Mouse (Mus musculus) T-helper 17 cell (primary cell): ENCODE results near the gene Utrn.

Experiments used
- in situ Hi-C, 2 experiments: fragments of 300-600 bp; cut with MboI, MseI; formaldehyde crosslinking; loops; 1 replicate in 1 of 2; 2 replicates in 1 of 2; pipeline ENCODE4 v1.15.1; 2025; ENCODE audit warnings: high pct_unique_total_duplicates in 2 of 2

Gene Utrn

DNA sequence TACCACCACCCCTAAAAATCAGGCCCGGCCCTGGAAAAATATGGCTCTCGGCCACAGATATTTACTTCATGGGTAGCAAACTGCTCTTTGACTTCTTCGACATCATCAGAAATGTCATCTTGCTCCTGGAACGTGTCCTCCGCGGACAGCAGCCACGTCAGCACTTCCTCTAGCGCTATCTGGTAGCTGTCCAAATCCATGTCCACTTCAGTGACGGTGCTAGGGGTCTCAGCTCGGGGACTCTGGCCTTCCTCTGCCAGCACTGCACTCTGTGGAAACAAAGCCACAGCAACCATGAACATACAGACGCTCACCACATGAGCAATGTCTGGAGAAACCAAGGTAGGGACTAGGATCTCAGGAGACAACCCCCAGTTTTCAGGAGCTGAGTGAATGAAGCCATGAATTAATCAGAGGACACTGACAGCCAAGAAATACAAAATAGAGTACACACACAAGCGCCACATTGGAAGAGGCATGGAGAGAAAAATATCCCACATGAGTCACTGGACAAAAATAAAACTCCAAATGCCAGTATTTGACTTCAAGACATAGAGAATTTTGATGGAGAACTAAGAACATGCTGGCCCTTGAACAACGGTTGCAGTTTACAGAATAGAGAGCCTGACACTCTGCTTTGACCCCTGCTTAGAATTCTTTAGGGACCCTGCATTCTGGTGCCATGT, 129.7 kb downstream of the Utrn start:
- in situ Hi-C loops, result no loop called here

DNA sequence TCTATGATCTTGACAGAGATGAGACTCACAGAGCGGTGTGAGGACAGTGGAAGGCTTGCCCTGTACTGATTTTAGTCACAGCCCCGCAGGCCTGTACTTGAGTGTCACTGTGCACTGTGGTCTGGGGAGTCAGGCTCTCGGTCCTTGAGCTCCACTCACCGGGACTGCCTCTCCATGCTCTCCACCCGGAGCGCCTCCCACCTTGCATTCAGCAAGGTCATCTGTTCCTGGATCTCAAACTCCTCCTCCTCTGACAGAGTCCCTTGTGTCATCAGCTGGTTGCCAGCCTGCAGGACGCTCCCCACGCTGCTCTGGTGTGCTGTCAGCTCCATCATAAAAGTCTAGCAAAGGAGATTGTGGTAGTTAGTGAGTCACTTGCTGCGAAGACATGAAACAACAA, 131.2 kb downstream of the Utrn start:
- in situ Hi-C loops, result no loop called here

DNA sequence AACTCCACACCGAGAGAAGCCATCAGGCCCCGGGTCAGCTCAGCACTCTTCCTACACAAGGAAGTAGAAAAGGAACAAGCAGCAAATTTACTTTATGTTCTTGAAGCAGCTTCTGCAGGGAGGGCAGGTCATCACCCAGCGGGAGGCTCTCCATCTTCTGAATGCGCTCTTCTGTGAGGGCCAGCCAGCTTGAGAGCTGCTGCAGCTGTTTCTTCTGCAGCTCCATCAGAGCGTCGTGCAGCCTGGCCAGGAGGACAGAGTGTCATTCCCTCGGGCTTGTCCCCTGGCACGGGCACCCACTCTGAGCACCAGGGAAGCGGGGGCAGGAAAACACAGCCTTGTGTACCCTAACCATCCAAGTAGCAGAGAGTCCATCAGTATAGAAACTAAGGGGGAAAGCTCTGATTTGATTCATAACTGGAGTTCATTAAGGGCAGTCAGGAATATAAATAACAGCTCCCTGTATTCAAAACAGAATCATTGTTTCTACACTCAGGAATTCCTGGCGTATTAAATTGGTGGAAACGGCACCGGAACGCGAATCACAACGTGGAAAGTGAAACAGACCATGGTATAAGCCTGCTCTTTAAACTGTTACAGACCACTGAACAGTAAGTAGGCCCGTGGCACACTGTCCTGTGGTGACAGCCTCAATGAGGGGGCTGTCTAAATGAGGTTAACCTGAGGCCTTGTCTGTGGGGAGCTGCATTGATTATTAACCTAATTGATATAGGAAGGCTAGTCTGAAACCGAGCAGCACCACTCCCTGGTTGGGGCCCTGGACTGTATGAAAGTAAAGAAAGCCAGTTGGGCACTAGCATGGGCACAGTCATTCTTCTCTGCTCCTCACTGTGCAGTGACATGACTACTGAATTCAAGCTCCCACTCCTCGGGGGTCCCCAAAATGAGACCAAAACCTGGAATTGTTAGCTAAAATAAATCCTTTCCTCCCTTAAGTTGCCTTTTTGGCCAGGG, 132.0 kb downstream of the Utrn start:
- in situ Hi-C loops, result no loop called here

DNA sequence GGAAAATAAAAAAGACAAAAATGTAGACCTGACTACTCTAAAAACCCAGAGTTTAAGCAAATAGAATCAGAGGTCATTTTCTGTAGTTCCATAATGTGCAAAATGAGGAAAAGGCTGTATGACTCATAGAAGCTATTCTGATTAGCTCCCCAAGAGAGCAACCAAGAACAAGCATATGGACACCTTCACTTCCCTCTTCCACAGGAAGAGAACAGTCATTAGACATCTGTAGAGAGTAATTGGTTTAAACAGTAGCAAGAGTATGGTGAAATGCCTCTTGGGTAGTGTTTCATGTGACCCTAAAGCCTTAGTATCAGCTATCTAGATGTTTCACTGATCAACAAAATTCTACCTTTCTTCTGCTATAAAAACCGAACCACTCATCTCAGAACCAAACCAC, 133.5 kb downstream of the Utrn start:
- in situ Hi-C loops, result no loop called here

DNA sequence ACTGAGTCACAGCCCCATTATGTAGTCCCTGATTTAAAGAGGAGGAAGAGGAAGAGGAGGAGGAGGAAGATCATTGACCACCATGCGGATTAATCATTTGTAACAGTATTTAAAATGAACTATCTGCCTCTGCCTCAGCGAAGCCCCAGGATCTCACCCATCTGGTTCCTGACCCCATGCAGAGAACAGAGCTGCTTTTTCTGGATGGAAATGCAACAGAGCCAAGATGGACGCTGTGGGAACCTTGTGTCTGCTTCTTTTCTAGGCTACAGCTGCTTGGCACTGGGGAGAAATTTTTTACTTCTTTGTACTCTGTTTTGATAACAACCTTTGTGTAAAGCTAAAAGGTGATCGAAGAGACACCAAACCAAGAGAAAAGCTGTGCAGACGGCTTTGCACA, 137.7 kb downstream of the Utrn start:
- in situ Hi-C loops, result no loop called here

DNA sequence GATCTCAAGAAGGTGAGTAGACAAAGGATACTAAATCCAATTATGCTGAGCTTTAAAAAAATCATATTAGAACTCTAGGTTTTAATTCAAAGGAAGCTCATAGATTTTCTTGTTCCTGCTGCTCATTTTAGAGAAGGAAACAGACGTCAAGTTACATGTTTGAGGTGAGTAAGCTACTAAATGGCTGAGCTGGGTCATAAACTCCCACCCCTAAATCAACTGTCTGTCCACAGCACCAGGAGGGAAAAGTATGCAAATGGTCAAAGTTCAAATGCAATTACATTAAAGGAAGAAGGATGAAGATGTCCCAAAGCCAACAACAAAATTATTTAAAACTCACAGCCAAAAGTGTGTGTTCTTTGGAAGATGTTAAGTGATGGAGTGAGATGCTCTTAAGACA, 139.5 kb downstream of the Utrn start:
- in situ Hi-C loops, result no loop called here

DNA sequence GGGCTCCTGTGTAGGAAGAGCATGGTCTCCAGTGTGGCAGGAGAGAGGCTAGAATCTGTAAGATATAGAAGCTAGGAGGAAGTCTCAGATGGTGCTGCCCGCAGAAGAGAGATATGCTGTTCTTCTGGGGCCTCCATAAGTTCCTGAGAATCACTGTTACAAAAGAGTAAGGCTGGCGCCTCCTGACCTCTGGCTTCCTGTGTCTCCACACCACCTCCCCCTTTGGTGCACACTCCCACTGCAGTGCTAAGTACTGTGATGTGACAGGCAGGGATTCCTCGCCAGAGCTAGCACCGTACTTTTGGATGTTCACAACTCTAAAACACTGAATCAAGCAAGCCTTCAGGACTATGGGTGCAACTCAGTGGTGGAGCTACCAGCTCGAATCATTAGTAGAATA, 140.1 kb downstream of the Utrn start:
- in situ Hi-C loops, result no loop called here

DNA sequence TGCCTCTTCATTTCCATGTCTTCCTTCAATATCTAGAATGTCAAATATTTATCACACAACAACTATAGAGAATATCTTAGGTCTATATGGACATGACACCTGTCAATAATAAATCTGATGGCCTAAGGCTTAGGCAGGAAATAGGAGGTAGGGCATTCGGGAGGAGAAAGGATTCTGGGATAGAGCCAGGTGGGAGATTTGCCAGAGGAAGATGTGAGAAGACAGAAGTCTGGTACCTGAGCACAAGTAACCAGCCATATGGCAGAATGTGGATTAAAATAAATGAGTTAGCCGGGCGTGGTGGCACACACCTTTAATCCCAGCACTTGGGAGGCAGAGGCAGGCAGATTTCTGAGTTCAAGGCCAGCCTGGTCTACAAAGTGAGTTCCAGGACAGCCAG, 141.3 kb downstream of the Utrn start:
- in situ Hi-C loops, result no loop called here

DNA sequence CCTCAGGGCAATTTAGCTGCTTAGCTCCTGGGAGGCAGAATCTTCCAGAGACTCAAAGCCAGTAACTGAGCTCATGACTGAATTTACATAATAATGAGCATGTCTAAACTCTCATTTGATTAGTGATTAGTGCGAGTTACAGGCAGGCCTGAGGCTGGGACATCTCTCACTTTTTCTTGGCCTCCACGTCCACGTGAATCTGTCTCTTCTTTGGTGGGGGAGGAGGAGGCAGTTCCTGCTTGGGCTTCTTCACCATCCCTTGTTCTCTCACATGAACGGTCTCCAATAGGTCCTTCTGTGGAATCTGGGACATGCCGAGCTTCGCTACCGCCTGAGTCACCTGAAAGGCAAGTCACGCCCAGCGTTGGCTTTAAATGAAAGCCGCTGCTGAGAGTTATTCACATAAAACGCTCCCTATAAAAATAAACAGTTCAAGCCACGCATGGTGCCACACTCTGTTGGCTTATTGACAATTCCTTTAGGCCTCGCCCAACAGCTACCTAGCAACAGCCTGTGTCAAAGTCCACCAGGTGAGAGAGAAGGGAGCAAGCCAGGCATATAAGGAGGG, 143.0 kb downstream of the Utrn start:
- in situ Hi-C loops, result no loop called here

DNA sequence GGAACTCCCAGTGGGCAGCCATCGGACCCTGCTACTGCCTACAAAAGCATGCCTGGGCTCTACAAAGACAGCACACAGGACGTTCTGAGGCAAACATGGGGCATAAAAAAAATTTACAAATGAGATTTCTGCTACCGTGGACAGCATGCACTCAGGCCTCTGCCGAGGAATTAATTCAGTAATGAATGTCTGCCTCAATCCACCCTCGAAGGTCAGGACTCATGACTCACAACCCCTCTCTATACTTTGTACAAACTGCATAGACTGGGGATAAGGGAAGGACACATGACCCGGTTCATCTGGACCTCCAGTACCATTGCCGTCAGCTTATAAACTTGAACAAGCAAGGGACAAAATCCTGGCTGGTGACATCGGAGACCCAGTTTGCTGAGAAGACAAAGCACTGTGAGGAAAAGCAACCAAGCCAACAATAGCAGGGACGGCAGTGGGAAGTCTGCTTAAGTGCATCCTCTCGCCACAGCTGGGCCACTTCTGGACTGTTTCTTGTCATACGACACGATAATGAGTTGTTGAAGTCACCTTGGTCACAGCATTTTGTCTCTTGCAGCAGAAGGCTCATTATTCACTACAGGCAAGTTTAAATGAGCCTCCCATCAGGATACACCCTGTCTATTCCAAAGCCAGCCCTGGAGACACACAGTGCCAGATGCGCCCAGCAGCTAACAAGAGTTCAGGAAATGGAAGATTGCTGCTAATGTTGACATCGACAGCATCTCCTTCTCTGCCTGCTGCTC, 144.7 kb downstream of the Utrn start:
- in situ Hi-C loops, result no loop called here

DNA sequence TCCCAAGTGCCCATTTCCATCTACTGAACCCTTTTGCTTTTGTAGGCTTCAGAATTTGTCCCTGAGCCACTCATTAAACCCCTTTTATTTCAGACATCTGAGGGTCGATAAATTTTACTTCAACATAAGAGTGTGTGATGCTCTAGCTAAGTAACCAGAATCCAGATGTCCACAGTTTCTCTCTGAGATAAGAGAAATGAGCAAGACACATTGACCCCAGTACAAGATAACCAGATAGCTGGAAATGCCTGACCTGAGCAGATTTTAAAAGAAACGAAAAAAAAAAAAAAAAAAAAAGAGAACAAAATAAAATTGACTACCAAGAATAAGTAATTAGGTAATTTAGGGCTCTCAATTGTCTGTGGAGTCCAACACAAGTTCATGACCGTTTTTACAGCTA, 145.9 kb downstream of the Utrn start:
- in situ Hi-C loops, result no loop called here

DNA sequence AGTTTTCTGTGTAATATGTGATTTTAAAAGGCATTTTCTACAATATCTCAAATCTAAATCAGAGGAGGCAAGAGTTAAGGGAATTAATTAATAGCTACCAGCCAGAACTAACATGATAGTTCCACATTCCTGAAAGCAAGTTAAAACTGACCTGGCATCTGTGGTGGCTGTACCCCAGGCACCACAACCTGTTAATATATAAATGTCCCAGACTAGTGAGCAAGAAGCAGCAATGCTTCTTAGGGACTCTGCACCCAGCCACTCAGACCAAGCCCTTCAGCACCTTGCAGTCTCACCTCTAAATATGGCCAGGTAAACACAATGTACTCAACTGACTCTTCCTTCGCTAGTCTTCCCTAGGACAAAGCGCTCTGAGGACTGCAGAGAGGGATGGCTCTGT, 147.1 kb downstream of the Utrn start:
- in situ Hi-C loops, result no loop called here

DNA sequence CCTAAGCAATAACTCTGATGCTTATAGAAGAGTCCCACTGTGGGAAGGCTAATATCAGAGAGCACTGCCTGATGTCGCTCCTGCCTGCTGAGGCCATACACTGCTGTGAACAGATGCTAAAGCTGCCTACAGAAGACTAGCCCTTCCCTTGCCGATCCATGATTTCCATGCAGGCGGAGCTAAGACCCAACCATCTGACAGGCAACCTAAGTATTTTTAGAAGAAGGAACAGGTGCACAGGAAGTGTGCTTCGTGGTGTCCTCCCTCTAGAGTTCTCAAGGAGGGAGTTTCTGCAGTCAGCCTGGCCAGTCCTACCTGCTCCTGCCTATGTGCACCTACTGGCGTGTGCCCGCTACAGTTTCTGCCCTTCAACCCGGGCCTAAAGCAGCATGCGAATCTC, 150.8 kb downstream of the Utrn start:
- in situ Hi-C loops, result no loop called here

DNA sequence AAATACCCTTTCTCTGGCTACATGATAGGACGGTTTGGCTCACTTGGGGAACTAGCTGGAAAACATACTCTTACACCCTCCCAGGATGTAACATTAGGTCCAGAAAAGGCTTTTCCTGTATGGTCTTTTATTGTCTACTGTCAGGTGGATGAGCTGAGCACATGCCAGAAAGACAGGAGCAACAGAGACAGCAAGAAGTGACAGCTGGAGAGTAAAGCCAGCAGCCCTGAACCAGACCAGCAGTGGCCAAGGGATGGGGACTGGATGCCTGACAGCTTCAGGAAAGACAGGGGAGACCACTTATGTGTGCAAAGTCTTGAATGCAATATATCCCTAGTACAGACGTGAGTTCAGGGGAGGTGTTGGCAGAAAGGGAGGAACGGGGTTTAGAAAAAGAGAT, 151.8 kb downstream of the Utrn start:
- in situ Hi-C loops, result no loop called here

DNA sequence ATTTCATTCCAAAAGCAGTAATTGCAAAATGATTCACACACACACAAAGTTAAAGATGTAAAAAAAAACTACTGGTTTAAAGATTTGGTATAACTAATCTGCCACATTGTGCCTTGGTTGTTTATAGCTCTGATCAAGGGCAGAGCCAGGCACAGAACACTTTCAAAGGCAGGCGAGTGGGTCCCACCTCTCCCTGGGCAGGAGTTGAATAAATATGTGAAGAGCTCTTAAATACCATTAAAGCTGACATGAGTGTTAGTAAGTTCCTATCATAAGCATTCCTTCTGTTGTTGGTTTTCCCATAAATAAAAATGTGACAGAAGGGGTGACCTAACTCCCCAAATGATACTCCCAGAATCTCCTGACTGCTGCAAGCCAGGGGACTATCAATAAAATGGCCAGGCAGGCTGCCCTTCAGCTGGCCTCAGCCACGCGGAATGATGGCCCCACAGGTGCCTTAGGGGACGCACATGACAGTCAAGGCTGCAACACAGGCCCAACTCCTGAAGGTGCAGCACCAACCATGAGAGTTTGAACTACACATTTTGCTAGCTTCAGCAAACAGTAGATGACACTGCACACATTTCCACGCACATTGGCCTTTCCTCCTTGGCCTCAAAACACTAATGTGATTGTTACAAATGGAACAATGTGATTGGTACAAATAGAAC, 152.4 kb downstream of the Utrn start:
- in situ Hi-C loops, result no loop called here

DNA sequence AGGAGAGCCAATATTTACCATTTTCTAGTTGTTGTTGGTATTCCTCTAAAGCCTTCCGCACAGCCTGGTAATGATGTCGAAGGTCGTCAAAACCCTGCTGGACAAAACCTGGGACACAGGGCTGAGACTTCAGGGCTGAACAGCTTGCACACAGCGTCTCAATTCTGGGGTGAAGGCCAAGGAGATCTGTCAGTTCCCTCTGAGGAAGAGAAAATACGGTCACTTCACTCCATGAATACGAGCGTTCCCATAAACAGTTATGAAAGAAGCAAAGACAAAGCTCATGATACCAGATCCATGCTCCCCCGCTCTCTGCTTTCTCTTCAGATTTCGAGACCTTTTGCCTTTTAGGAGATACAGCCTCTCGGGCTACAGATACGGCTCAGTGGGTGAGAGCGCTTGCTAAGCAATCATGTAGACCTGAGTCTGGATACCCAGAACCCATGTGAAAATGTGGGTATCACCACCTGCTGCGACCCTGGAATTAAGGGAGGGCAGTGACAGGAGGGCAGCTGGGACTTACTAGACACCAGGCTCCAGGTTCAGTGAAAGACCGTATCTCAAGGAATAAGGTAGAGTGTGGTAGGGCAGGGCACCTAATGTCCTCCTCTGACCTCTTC, 155.8 kb downstream of the Utrn start:
- in situ Hi-C loops, result no loop called here

DNA sequence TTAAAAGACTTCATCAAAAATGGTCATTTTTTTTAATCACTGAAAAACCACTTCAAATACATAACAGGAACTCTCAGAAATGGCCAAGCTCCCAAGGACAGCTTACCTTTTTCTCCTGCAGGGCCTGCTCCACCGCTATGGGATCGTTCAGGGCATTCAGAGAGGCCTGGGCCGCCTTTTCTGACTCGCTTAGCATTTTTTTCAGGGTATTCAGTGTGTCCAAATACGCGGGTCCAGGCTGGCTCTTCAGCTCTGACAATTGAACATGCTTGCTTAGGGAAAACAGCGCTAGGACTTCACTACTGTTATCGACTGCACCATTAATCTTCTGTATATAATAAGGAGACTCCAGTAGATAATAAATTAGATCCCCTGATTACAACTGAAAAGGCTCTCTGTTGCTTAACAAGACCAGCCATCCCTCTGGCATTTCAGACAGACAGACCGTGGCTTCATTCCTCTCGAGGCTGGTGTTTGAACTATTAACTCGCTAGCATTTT, 157.8 kb downstream of the Utrn start:
- in situ Hi-C loops, result no loop called here

DNA sequence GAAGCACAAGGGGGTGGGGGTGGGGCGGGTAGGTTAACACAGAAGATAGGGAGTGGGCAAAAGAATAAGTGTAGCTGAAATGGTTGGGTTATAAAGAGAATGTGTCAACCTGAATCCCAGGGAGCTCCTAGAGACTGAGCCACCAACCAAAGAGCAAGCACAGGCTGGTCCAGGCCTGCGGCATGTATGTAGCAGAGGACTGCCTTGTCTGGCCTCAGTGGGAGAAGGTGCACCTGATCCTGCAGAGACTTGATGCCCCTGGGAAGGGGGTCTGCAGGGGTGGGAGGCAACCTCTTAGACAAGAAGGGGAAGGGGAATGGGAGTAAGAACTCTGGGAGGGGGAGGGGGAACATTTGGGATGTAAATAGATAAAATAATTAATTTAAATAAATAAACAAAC, 162.6 kb downstream of the Utrn start:
- in situ Hi-C loops, result no loop called here

DNA sequence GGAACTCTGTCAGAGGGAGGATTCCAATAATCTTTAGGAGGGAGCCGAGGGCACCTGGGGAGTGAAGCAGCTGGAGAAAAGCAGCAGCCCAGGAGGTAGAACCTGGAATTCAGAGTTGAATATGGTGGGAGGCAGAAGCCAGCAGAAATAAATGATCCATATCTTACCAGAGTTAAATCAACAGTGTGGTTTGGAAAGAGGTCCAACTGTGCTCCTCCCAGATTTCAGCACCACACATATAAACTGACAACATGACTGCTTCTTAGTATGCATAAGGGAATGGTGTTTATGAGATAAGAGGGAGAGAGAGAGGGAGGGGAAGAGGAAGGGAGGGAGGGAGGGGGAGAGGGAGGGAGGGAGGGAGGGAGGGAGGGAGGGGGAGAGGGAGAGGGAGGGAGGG, 163.2 kb downstream of the Utrn start:
- in situ Hi-C loops, result no loop called here

DNA sequence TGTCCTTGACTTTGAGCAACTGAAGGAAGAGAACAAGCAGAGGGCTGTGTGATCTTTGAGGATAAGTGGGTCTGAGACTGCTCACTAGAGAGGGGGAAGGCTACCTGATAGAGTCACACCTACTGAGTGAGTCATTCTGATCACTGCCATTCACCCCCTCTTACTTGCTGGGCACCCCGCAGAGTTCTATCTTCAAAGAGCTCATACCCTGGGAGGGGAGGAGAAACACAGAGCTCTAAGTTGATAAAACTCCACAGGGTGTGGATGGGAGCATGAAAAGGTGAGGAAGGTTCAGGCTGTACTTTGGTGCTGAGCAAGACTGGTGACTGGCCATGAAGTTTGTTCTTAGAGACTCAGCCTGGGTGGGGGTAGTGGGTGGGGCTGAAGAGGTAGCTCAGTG, 164.9 kb downstream of the Utrn start:
- in situ Hi-C loops, result loop anchor here in 1 of 2 experiments (5.0 kb wide), 1 partner anchor 213 kb away; no protein-coding TSS in a partner anchor

DNA sequence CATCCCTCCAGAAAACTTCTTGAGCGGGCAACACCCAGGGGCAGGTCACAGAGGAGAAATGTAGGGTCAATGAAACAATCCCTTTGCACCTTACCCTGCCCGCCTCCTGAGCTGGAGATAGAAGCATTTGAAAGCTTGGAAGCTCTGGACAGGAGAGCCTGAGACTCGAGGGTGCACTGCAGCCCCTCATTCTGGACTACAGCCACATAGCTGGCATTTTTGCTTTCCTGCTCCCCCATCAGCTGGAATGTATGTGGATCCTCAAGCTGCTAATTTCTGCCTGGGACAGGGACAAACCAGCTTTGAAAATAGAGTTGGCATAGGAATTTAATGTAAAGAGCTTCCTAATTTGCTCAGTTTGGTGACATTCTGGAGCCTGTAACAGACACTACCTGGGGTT, 165.6 kb downstream of the Utrn start:
- in situ Hi-C loops, result loop anchor here in 1 of 2 experiments (5.0 kb wide), 1 partner anchor 214 kb away; no protein-coding TSS in a partner anchor
